ENCODE assay signal across 31 mouse cellular contexts in the genomic region with DNA sequence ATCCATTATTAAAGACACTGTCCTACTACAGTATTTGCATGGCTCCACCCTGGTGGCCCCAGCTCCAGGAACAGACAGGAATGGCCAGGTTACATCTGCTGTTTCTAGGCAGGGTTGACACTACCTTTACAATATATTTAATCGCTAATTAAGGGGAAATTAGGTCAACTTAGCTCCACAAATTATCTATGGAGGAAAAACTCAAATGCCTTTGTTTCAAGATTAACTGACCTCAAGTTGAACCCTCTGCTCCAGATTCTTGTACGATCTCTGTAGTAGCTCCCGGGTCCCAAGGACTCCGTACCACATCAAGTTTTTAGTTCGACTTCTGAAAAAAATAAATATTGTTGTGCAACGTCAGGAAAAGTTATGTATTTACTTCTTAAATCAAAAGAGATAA.
"Had no signal": no experiment of that assay in that cellular context is flagged by ENCODE, and none has a peak within 500 bp of the region (broad histone marks: within the 10 kb centered on the region; RNA-seq: fewer than 3 reads in every experiment).

No protein-coding gene starts in this region.

- ATAC-seq: liver, embryonic 12.5 days; liver, postnatal 0 days; lung, postnatal 0 days; midbrain, embryonic 13.5 days; midbrain, embryonic 15.5 days; midbrain, embryonic 16.5 days had no signal

- H3K4me2 ChIP-seq: limb, embryonic 12.5 days; limb, embryonic 13.5 days; limb, embryonic 15.5 days; liver, embryonic 11.5 days; liver, embryonic 12.5 days; liver, embryonic 13.5 days; liver, embryonic 15.5 days; lung, embryonic 14.5 days; lung, embryonic 15.5 days; midbrain, embryonic 11.5 days; midbrain, embryonic 12.5 days; midbrain, embryonic 13.5 days; midbrain, embryonic 15.5 days had no signal

- H3K36me3 ChIP-seq: limb, embryonic 10.5 days; liver, embryonic 12.5 days; liver, embryonic 13.5 days; liver, embryonic 15.5 days; lung, embryonic 15.5 days; midbrain, embryonic 10.5 days; midbrain, embryonic 12.5 days had no signal

- H3K27ac ChIP-seq: limb, embryonic 10.5 days; limb, embryonic 12.5 days; limb, embryonic 13.5 days; limb, embryonic 15.5 days; liver, embryonic 12.5 days; liver, embryonic 13.5 days; liver, embryonic 14.5 days; liver, embryonic 15.5 days; lung, embryonic 15.5 days; macrophage; midbrain, embryonic 10.5 days; midbrain, embryonic 12.5 days; midbrain, embryonic 13.5 days; midbrain, embryonic 15.5 days had no signal

- H3K4me1 ChIP-seq: limb, embryonic 10.5 days; limb, embryonic 12.5 days; limb, embryonic 13.5 days; limb, embryonic 15.5 days; liver, embryonic 15.5 days; lung, embryonic 15.5 days; midbrain, embryonic 10.5 days; midbrain, embryonic 12.5 days; midbrain, embryonic 13.5 days; midbrain, embryonic 15.5 days had no signal

- H3K9ac ChIP-seq: limb, embryonic 12.5 days; limb, embryonic 13.5 days; limb, embryonic 15.5 days; liver, embryonic 12.5 days; liver, embryonic 13.5 days; liver, embryonic 14.5 days; liver, embryonic 15.5 days; liver, postnatal 0 days; lung, embryonic 14.5 days; lung, embryonic 15.5 days; midbrain, embryonic 12.5 days; midbrain, embryonic 13.5 days; midbrain, embryonic 15.5 days had no signal

- H3K27me3 ChIP-seq: limb, embryonic 12.5 days; limb, embryonic 13.5 days; limb, embryonic 15.5 days; liver, embryonic 12.5 days; liver, embryonic 13.5 days; liver, embryonic 15.5 days; lung, embryonic 15.5 days; megakaryocyte, embryonic 14.5 days; midbrain, embryonic 12.5 days; midbrain, embryonic 13.5 days; midbrain, embryonic 15.5 days had no signal

- H3K9me3 ChIP-seq: limb, embryonic 10.5 days; limb, embryonic 12.5 days; limb, embryonic 13.5 days; limb, embryonic 15.5 days; liver, embryonic 12.5 days; liver, embryonic 13.5 days; liver, embryonic 15.5 days; lung, embryonic 15.5 days; megakaryocyte, embryonic 14.5 days; midbrain, embryonic 10.5 days; midbrain, embryonic 12.5 days; midbrain, embryonic 13.5 days; midbrain, embryonic 15.5 days had no signal

- DNase-seq: left cerebral cortex, postnatal 4 days; liver; liver, embryonic 13.5 days; liver, postnatal 0 days; lung, adult 18-20 months; lung, adult 2 months; lung, embryonic 14.5 days; lung, postnatal 10 days; lung, postnatal 14 days; lung, postnatal 36 days; lung, postnatal 4 days; midbrain, embryonic 14.5 days had no signal

- H3K4me3 ChIP-seq: limb, embryonic 10.5 days; limb, embryonic 12.5 days; limb, embryonic 13.5 days; limb, embryonic 15.5 days; liver, embryonic 12.5 days; liver, embryonic 13.5 days; liver, embryonic 15.5 days; lung, embryonic 15.5 days; megakaryocyte, embryonic 14.5 days; midbrain, embryonic 10.5 days; midbrain, embryonic 12.5 days; midbrain, embryonic 13.5 days; midbrain, embryonic 15.5 days; myocyte had no signal
